Mouse (Mus musculus) cortical plate, adult 2 months (tissue): ENCODE results near the gene Fbxl14.

Experiments used
- CTCF ChIP-seq: fragments of 200-500 bp; IDR thresholded peaks from 2 replicates; pipeline ENCODE4 v1.5.1; 2011; ENCODE audit warnings: mild to moderate bottlenecking, control low read depth, low read length; ENCODE audit not compliant: insufficient read depth; ENCODE audit errors: extremely low read depth
- POLR2A ChIP-seq: fragments of 200-500 bp; IDR thresholded peaks from 2 replicates; pipeline ENCODE4 v1.6.1; 2011; ENCODE audit warnings: mild to moderate bottlenecking, low read length, control low read depth; ENCODE audit not compliant: insufficient read depth; ENCODE audit errors: extremely low read depth

- TF ChIP-seq POLR2A (no peak), CTCF (no peak)
Measured at GRCm38 (mm10) chr6:119520731-119521130, 41.3 kb downstream of the Fbxl14 start.
